Mouse (Mus musculus) stomach, embryonic 16.5 days (tissue): ENCODE measurements around the gene Troap. TPM values are rescaled to one million over a fixed set of nuclear protein-coding genes. Genes with fewer than 3 reads are reported as not detected.

Source experiments
- ATAC-seq: fragments of 200-750 bp; cut with Nextera tagmentation; 2 replicates; pipeline ENCODE4 v1.8.0; 2017; ENCODE audit warnings: moderate number of reproducible peaks, moderate TSS enrichment; ENCODE audit not compliant: insufficient read depth, low FRiP score
- H3K27ac ChIP-seq: fragments of 300-500 bp; sonication (generic); 2 replicates; pipeline ENCODE4 v1.5.1; 2014; ENCODE audit warnings: low read length
- H3K27me3 ChIP-seq: fragments of 300-500 bp; sonication (generic); 2 replicates; pipeline ENCODE4 v1.6.1; 2014; ENCODE audit warnings: low read length, control low read depth, mixed read lengths; ENCODE audit not compliant: control insufficient read depth, insufficient read depth
- H3K36me3 ChIP-seq: fragments of 300-500 bp; sonication (generic); 2 replicates; pipeline ENCODE4 v1.6.1; 2014; ENCODE audit warnings: low read length; ENCODE audit not compliant: control insufficient read depth, insufficient read depth
- H3K4me1 ChIP-seq: fragments of 300-500 bp; sonication (generic); 2 replicates; pipeline ENCODE4 v1.6.1; 2014; ENCODE audit warnings: low read length, control low read depth, mixed read lengths; ENCODE audit not compliant: control insufficient read depth, insufficient read depth
- H3K4me2 ChIP-seq: fragments of 300-500 bp; sonication (generic); 2 replicates; pipeline ENCODE4 v1.6.1; 2014; ENCODE audit warnings: low read depth, low read length, mixed read lengths
- H3K4me3 ChIP-seq: fragments of 300-500 bp; sonication (generic); replicated peaks from 2 replicates; pipeline ENCODE4 v1.5.1; 2014; ENCODE audit warnings: mild to moderate bottlenecking, low read length
- H3K9ac ChIP-seq: fragments of 300-500 bp; sonication (generic); 2 replicates; pipeline ENCODE4 v1.6.1; 2014; ENCODE audit warnings: low read length
- H3K9me3 ChIP-seq: fragments of 300-500 bp; sonication (generic); replicated peaks from 2 replicates; pipeline ENCODE4 v1.6.1; 2016; ENCODE audit warnings: low read length, control low read depth; ENCODE audit not compliant: control insufficient read depth
- WGBS: fragments of 180-500 bp; shearing (Covaris S2); extraction: QIAGEN DNeasy Blood & Tissue Kit; methylation state at CpG from one replicate; pipeline ENCODE4 v1.1.7; 2014; 5-methylcytosine and 5-hydroxymethylcytosine counted together
- polyA plus RNA-seq: library from polyadenylated mRNA; unstranded; fragments of >200 nt; fragmentation: Nextera tagmentation; extraction: Ambion mirVana; gene quantifications from 2 replicates; pipeline ENCODE4 v1.2.1, GENCODE M21; 2015

Gene Troap
- polyA plus RNA-seq, 1 experiment from 2014 or later = 26.4 TPM

DNA sequence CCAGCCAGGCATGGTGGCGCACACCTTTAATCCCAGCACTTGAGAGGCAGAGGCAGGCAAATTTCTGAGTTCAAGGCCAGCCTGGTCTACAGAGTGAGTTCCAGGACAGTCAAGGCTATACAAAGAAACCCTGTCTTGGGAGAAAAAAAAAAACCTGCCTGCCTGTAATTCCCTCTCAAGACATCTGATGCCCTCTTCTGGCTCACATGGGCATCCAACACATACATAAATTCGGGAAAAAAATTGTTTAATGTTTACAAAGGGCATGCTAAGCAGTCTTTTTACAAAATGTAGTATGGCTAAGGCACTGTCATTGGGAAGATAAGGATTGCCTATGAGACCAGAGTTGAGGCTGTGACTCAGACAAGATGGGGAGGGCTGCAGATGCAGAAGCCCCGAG lies 5.4 kb downstream of the Troap start:
- ATAC-seq = no peak
- Histone ChIP-seq H3K9me3 (no peaks in the 10 kb centered on the region), H3K36me3 (0 out of 2 replicates have a peak, but pooled peaks cover 6% of the 10 kb centered on the region), H3K27ac (no peak overlapping the region), H3K9ac (no peak overlapping the region), H3K4me1 (peaks cover 12% of the 10 kb centered on the region), H3K4me3 (no peak overlapping the region), H3K4me2 (no peak overlapping the region), H3K27me3 (peaks cover 4% of the 10 kb centered on the region; the same call in 1 of the 2 replicates)
- 76% methylated on average over 3 of the region's 3 CpGs for WGBS

DNA sequence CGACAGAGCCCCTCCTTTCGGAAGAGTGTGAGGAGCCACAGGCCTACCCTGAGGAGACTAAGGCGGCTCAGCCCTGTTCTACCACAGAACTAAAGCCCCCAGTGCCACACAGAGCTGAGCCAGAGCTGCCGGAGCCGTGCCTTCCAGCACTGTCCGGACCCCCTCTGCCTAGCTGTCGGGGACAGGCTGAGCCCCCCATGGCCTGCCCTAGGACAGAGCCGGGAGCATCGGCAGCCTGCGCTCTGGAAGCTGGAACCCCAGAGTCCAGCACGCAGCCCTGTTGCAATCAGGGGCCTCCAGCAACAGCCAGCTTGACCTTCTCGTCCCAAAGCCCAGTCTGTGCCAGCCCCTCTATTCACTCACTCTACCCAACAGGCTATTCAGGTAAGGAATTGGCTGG lies 7.9 kb downstream of the Troap start:
- Histone ChIP-seq H3K9ac (no peak overlapping the region), H3K36me3 (0 out of 2 replicates have a peak, but pooled peaks cover 2% of the 10 kb centered on the region), H3K4me1 (peaks cover 3% of the 10 kb centered on the region; the same call in 1 of the 2 replicates), H3K27ac (no peak overlapping the region), H3K4me3 (no peak overlapping the region), H3K9me3 (no peaks in the 10 kb centered on the region), H3K27me3 (peaks cover 24% of the 10 kb centered on the region), H3K4me2 (no peak overlapping the region)
- 93% methylated on average over 12 of the region's 12 CpGs for WGBS
- no peak for ATAC-seq

DNA sequence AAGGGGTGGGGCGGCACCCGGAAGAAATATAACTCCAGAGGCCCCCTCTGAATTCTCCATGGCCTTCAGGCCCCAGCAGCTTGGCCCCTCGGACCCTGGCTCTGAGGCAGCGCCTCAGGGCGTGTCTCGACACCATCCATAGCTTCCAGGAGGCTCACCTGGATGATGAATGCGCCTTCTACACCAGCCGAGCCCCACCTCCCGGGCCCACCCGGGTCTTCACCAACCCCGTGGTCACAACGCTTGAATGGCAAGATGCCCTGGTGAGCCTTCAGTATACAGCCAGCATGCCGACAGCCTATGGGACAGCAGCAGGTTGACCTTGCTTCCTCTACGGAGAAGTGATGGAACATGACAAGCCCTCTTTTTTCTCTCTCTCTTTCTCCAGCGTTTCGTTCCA lies 8.5 kb downstream of the Troap start:
- no peaks in the 10 kb centered on the region for H3K36me3 ChIP-seq
- no peak overlapping the region for H3K27ac ChIP-seq
- peaks cover 3% of the 10 kb centered on the region; the same call in 1 of the 2 replicates for H3K4me1 ChIP-seq
- no peak overlapping the region for H3K9ac ChIP-seq
- WGBS = 87% methylated on average over 16 of the region's 16 CpGs
- H3K27me3 ChIP-seq = peaks cover 29% of the 10 kb centered on the region
- H3K9me3 ChIP-seq = no peaks in the 10 kb centered on the region
- no peak for ATAC-seq
- no peak overlapping the region for H3K4me2 ChIP-seq
- no peak overlapping the region for H3K4me3 ChIP-seq

DNA sequence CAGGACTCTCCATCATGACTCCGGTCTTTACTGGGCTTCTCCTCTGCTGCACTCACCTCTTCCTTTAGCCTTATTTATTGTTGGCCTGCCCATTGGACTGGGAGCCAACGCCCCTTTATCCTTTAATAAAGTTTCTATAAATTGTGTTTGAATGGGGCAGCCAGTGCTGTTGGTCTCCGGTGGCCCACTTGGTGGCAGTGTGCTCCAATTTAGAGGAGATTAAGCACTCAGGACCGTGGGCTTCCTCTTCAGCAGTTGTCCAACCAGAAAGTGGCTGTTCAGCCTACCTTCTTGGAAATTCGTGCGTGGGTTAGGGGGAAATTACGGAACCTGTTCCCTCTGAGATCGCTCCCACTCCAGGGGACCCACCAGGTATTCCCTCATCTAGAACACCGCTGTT lies 8.9 kb downstream of the Troap start:
- peaks cover 32% of the 10 kb centered on the region for H3K27me3 ChIP-seq
- no peaks in the 10 kb centered on the region for H3K9me3 ChIP-seq
- no peak overlapping the region for H3K4me2 ChIP-seq
- no peak for ATAC-seq
- no peak overlapping the region for H3K4me3 ChIP-seq
- WGBS = 71% methylated on average over 9 of the region's 9 CpGs
- H3K4me1 ChIP-seq = peaks cover 5% of the 10 kb centered on the region
- H3K27ac ChIP-seq = no peak overlapping the region
- no peak overlapping the region for H3K9ac ChIP-seq
- no peaks in the 10 kb centered on the region for H3K36me3 ChIP-seq

DNA sequence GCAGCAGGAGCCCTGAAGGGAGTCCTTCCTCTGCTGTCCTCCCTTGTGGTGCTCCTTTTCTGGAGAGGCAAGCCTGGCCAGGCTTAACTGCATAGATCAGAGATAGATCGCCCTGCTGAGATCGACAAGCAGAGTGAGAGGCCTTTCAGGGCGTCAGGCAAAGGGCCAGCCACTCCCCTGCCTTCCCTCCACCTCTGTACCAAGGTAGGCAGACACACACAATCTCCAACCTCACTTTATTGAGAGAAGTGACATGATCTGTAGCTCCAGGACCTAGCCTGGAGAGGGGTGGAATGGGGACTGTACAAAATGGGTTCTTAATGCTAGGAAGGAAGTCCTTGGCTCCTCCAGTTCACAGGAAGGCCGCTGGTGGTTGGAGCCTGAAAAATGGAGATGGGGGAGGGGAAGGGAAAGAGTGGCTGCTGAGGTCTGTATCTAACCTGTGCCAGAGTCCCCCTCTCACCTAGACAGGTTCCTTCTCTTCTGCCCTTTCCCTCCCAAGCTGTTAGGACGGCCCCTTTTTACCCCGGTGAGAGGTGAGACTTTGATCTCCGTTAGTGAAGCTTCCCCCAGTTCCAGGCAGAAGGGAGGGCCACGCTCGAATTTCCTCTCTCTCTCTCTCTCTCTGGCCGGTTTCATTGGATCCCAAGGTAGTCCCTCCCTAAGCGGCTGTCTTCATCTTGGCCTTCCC lies 9.6 kb downstream of the Troap start:
- no peak for ATAC-seq
- 14% methylated on average over 11 of the region's 11 CpGs for WGBS

DNA sequence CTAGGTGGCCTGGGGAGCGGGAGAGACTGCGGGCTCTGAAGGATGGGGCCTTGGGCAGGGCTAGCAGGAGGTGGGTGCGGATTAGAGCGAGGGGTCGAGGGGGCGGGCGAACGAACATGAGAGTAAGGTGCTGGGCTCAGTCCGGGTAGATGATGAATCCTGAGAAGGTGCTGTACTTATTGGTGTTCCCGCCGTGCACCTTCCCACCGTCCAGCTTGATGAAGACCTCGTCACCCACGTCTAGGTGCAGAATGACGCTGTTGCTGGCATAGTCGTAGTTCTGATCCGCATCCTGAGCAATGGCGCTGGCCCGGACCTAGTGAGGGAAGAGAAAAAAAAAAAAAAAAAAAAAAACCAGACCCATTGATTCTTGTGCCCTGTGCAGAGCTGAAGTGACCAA lies 10.2 kb downstream of the Troap start:
- WGBS = 22% methylated on average over 19 of the region's 19 CpGs
- peaks cover 9% of the 10 kb centered on the region for H3K4me1 ChIP-seq
- H3K4me2 ChIP-seq = no peak overlapping the region
- no peaks in the 10 kb centered on the region for H3K36me3 ChIP-seq
- no peak overlapping the region for H3K9ac ChIP-seq
- H3K9me3 ChIP-seq = no peaks in the 10 kb centered on the region
- no peak overlapping the region for H3K4me3 ChIP-seq
- peaks cover 45% of the 10 kb centered on the region for H3K27me3 ChIP-seq
- H3K27ac ChIP-seq = no peak overlapping the region
- ATAC-seq = no peak

More for the DNA sequence above, 9.6 kb downstream of the Troap start:
- Histone ChIP-seq H3K27ac (no peak overlapping the region), H3K4me3 (no peak overlapping the region), H3K27me3 (peaks cover 39% of the 10 kb centered on the region), H3K4me2 (no peak overlapping the region), H3K9ac (no peak overlapping the region), H3K4me1 (peaks cover 9% of the 10 kb centered on the region), H3K36me3 (no peaks in the 10 kb centered on the region), H3K9me3 (no peaks in the 10 kb centered on the region)

DNA sequence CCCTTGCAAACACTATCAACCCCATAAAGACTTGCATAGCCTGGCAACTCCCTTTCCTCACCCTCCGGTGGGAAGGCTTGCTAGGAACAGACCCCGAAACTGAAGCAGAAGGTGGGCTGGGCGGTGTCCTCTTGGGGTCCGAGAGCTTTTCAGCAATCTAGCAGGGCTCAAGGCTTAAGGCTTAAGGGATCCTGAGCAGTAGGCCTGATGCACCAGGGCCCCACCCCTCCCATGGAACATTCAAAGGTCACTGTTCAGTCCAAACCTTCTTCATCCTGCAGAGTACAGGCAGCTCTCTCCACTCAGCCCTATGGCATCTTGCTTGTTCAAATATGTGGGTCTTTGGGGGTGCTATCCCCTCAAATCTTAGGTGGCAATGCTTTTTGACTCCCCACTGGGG lies 11.6 kb downstream of the Troap start:
- Histone ChIP-seq H3K9ac (no peak overlapping the region), H3K27ac (no peak overlapping the region), H3K4me3 (no peak overlapping the region), H3K4me1 (peaks cover 9% of the 10 kb centered on the region), H3K4me2 (no peak overlapping the region), H3K27me3 (peaks cover 59% of the 10 kb centered on the region), H3K9me3 (no peaks in the 10 kb centered on the region), H3K36me3 (no peaks in the 10 kb centered on the region)
- WGBS = 85% methylated on average over 4 of the region's 4 CpGs
- ATAC-seq = no peak

DNA sequence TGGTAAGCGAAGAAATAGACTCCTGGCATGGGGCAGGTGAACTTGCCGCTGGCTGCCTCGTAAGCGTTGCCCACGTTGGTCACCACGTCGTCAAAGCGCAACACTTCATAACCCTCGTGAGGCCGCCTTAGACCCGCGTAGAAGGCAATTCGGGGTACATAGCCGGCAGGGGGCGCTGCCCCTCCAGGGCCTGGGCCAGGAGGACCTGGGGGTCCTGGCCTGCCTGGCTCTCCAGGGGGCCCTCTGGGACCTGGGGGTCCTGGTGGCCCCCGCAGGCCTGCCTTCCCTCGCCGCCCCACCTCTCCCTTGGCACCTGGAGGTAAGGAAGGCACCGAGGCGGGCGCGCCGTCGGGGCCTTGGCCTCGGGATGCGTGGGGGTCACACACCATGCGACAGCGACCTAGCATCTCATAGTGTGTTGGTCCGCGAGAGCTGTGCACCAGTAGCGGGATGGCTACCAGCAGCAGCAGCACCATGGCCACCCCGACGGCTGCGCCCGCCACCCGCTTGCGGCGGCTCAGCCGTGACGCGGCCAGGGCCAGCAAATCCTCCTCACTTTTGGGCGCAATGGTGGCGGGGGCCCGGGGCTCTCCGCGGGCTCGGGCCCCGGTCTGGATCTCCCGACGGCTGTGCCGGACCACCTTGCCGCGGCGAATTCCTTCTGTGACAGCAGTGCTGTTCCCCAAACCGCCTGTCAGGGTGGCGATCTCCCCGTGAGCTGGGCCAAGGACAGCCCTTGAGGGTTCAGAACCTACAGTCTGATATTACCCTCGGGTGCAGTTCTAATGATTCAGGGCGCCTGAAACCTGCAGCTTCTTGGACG lies 13.1 kb downstream of the Troap start, which contains the start of gene C1ql4:
Gene C1ql4 (minus strand): TSS at position 565 of the 823 bp plus-strand sequence.
- Histone ChIP-seq H3K4me1 (peaks cover 9% of the 10 kb centered on the region), H3K27me3 (peaks cover 70% of the 10 kb centered on the region), H3K4me2 (peak within 1 kb of the TSS; percentile 52), H3K36me3 (no peaks in the 10 kb centered on the region), H3K27ac (no peak within 1 kb of the TSS), H3K9me3 (no peaks in the 10 kb centered on the region), H3K4me3 (peak within 1 kb of the TSS; percentile 31), H3K9ac (peak within 1 kb of the TSS; percentile 42; the same call in 1 of the 2 replicates)
- WGBS = 13% methylated on average over 56 of the region's 60 CpGs
- no peak; the same call in 1 of the 2 replicates for ATAC-seq

DNA sequence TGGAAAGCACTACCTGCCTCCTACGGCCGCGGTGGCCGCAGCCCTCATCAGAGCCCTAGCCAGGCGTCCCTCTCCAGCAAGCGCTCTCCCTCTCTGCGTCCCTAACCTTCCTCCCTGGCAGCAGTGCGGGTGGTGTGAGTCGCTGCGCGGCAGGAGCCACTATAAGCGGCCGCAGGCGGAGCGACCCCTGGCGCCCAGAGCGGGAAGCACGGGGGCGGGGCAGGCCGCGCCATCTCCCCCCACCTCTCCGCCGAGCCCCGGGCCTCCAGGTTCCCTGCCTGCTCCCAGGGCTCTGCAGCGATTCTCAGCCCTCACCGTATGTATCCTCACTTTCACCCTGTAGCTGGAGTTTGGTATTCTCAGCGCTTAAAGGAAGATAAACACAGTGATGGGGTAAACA lies 13.9 kb downstream of the Troap start:
- peak; percentile 69 for ATAC-seq
- peak overlapping the region; percentile 42; the same call in 1 of the 2 replicates for H3K9ac ChIP-seq

More for the DNA sequence above, 13.9 kb downstream of the Troap start:
- WGBS = 1% methylated on average over 27 of the region's 27 CpGs
- peaks cover 79% of the 10 kb centered on the region for H3K27me3 ChIP-seq
- H3K4me1 ChIP-seq = peaks cover 10% of the 10 kb centered on the region
- no peak overlapping the region for H3K27ac ChIP-seq
- no peaks in the 10 kb centered on the region for H3K36me3 ChIP-seq
- peak overlapping the region; percentile 31 for H3K4me3 ChIP-seq
- no peaks in the 10 kb centered on the region for H3K9me3 ChIP-seq
- H3K4me2 ChIP-seq = peak overlapping the region; percentile 52
